ENCODE assay signal across 16 mouse cellular contexts in the genomic region with DNA sequence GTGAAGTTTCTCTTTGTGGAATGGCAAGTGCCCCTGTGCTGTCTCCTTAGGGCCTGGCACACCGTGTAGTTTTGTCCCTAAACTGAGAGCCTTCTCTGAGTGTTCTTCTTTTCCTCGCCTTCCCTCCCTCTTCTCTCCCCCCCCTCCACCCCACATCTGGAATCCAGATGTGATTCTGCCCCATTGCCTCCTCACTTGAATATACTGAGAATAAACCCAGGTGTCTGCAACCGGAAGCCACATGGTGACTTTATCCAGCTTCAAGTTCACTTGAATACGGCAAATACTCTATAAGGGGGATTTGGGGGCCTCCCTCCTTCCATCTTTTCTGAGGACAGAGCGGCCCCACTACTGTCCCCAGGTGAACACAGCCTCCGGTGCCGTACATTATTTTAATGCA.
DNase-seq lines count a peak whose midpoint lies in the region; ATAC-seq and TF ChIP-seq lines count a peak whose summit lies in the region.
"Had no signal": no experiment of that assay in that cellular context is flagged by ENCODE, and none has a peak within 500 bp of the region (broad histone marks: within the 10 kb centered on the region; RNA-seq: fewer than 3 reads in every experiment).

No protein-coding gene starts in this region.

- no peak overlapping the region for H3K4me3 ChIP-seq in hindbrain, embryonic 13.5 days
- H3K4me3 ChIP-seq in hindbrain, postnatal 0 days (ENCODE audit: low read length), result no peak overlapping the region
- H3K4me3 ChIP-seq in embryonic facial prominence, embryonic 12.5 days, result no peak overlapping the region
- no peak overlapping the region for H3K4me3 ChIP-seq in limb, embryonic 11.5 days (ENCODE audit: low read depth, low read length)
- no peak overlapping the region for H3K4me3 ChIP-seq in neural tube, embryonic 13.5 days
- H3K4me3 ChIP-seq: liver, embryonic 12.5 days; lung, embryonic 15.5 days had no signal

- DNase-seq in hindbrain, postnatal 0 days (ENCODE audit: low spot score), result no peak
- DNase-seq in limb, embryonic 11.5 days (ENCODE audit: low spot score), result peak; percentile 82
- no peak for DNase-seq in gastrocnemius, postnatal 14 days
- no peak for DNase-seq in spleen, postnatal 10 days (ENCODE audit: low spot score in 2 of 2)
- DNase-seq: adrenal gland, postnatal 36 days; cerebellum, adult 9-11 months; gastrocnemius, postnatal 36 days; kidney, adult 9 months; kidney, postnatal 36 days; right cerebral cortex, postnatal 4 days had no signal

- WGBS in hindbrain, embryonic 13.5 days, result 74% methylated on average over 7 of the region's 7 CpGs
- WGBS in hindbrain, postnatal 0 days, result 69% methylated on average over 7 of the region's 7 CpGs
- WGBS in embryonic facial prominence, embryonic 12.5 days, result 22% methylated on average over 7 of the region's 7 CpGs
- WGBS in limb, embryonic 11.5 days, result 17% methylated on average over 7 of the region's 7 CpGs
- WGBS in neural tube, embryonic 13.5 days, result 60% methylated on average over 7 of the region's 7 CpGs

- no peaks in the 10 kb centered on the region for H3K36me3 ChIP-seq in hindbrain, embryonic 13.5 days
- no peaks in the 10 kb centered on the region for H3K36me3 ChIP-seq in hindbrain, postnatal 0 days (ENCODE audit: insufficient read depth, low read length)
- H3K36me3 ChIP-seq in embryonic facial prominence, embryonic 12.5 days, result no peaks in the 10 kb centered on the region
- H3K36me3 ChIP-seq in limb, embryonic 11.5 days (ENCODE audit: control insufficient read depth, insufficient read depth, low read length), result no peaks in the 10 kb centered on the region
- no peaks in the 10 kb centered on the region for H3K36me3 ChIP-seq in neural tube, embryonic 13.5 days
- H3K36me3 ChIP-seq: liver, embryonic 12.5 days; lung, embryonic 15.5 days had no signal

- H3K9ac ChIP-seq in hindbrain, embryonic 13.5 days, result no peak overlapping the region
- no peak overlapping the region for H3K9ac ChIP-seq in hindbrain, postnatal 0 days (replicated peaks; ENCODE audit: low read length)
- H3K9ac ChIP-seq in embryonic facial prominence, embryonic 12.5 days, result no peak overlapping the region
- no peak overlapping the region for H3K9ac ChIP-seq in limb, embryonic 11.5 days (ENCODE audit: low read length)
- peak overlapping the region; percentile 45; the same call in 1 of the 2 replicates for H3K9ac ChIP-seq in neural tube, embryonic 13.5 days
- H3K9ac ChIP-seq: liver, embryonic 12.5 days; lung, embryonic 15.5 days had no signal

- no peak for TF ChIP-seq CTCF in hindbrain, postnatal 0 days (IDR thresholded peaks at IDR 0.05; ENCODE audit: low read depth)

- no peaks in the 10 kb centered on the region for H3K27me3 ChIP-seq in hindbrain, embryonic 13.5 days
- no peaks in the 10 kb centered on the region for H3K27me3 ChIP-seq in hindbrain, postnatal 0 days (ENCODE audit: insufficient read depth, low read length)
- H3K27me3 ChIP-seq in embryonic facial prominence, embryonic 12.5 days, result no peaks in the 10 kb centered on the region
- H3K27me3 ChIP-seq in limb, embryonic 11.5 days (ENCODE audit: control insufficient read depth, insufficient read depth, low read length), result no peaks in the 10 kb centered on the region
- H3K27me3 ChIP-seq in neural tube, embryonic 13.5 days, result no peaks in the 10 kb centered on the region; the same call in 1 of the 2 replicates
- H3K27me3 ChIP-seq: liver, embryonic 12.5 days; lung, embryonic 15.5 days had no signal

- peaks cover 47% of the 10 kb centered on the region for H3K4me1 ChIP-seq in hindbrain, embryonic 13.5 days (replicated peaks)
- H3K4me1 ChIP-seq in hindbrain, postnatal 0 days (ENCODE audit: insufficient read depth, low read length), result peaks cover under 1% of the 10 kb centered on the region; the same call in 1 of the 2 replicates
- H3K4me1 ChIP-seq in embryonic facial prominence, embryonic 12.5 days, result peaks cover 52% of the 10 kb centered on the region
- peaks cover 46% of the 10 kb centered on the region for H3K4me1 ChIP-seq in limb, embryonic 11.5 days (ENCODE audit: control insufficient read depth, insufficient read depth, low read length)
- peaks cover 52% of the 10 kb centered on the region for H3K4me1 ChIP-seq in neural tube, embryonic 13.5 days (replicated peaks)
- H3K4me1 ChIP-seq: liver, embryonic 12.5 days had no signal

- no peak for ATAC-seq in hindbrain, embryonic 13.5 days (ENCODE audit: low FRiP score)
- no peak for ATAC-seq in hindbrain, postnatal 0 days
- ATAC-seq in embryonic facial prominence, embryonic 12.5 days (ENCODE audit: insufficient number of reproducible peaks, insufficient read depth, low FRiP score, low TSS enrichment), result no peak
- ATAC-seq in limb, embryonic 11.5 days (ENCODE audit: insufficient number of reproducible peaks, low FRiP score, low TSS enrichment, low read depth), result peak; percentile 64
- no peak for ATAC-seq in neural tube, embryonic 13.5 days (ENCODE audit: low read depth)
- ATAC-seq: liver, embryonic 12.5 days; Patski had no signal

- H3K27ac ChIP-seq in hindbrain, embryonic 13.5 days, result 0 out of 2 replicates have a peak overlapping the region, but pooled peaks have one; percentile 13
- no peak overlapping the region for H3K27ac ChIP-seq in hindbrain, postnatal 0 days
- peak overlapping the region; percentile 31; the same call in 1 of the 2 replicates for H3K27ac ChIP-seq in embryonic facial prominence, embryonic 12.5 days
- peak overlapping the region; percentile 89 for H3K27ac ChIP-seq in limb, embryonic 11.5 days (replicated peaks; ENCODE audit: low read depth, low read length)
- peak overlapping the region; percentile 56 for H3K27ac ChIP-seq in neural tube, embryonic 13.5 days (replicated peaks)
- H3K27ac ChIP-seq: liver, embryonic 12.5 days; lung, embryonic 15.5 days had no signal

- no peak overlapping the region for H3K4me2 ChIP-seq in hindbrain, embryonic 13.5 days
- H3K4me2 ChIP-seq in hindbrain, postnatal 0 days (ENCODE audit: low read depth, low read length), result no peak overlapping the region
- H3K4me2 ChIP-seq in embryonic facial prominence, embryonic 12.5 days (replicated peaks), result peak overlapping the region; percentile 29; the same call in 1 of the 2 replicates
- H3K4me2 ChIP-seq in limb, embryonic 11.5 days (ENCODE audit: low read depth, severe bottlenecking), result peak overlapping the region; percentile 27
- no peak overlapping the region for H3K4me2 ChIP-seq in neural tube, embryonic 13.5 days
- H3K4me2 ChIP-seq: liver, embryonic 12.5 days; lung, embryonic 15.5 days had no signal

- no peaks in the 10 kb centered on the region for H3K9me3 ChIP-seq in hindbrain, embryonic 13.5 days
- H3K9me3 ChIP-seq in hindbrain, postnatal 0 days (ENCODE audit: low read length), result no peaks in the 10 kb centered on the region
- no peaks in the 10 kb centered on the region for H3K9me3 ChIP-seq in embryonic facial prominence, embryonic 12.5 days
- H3K9me3 ChIP-seq in limb, embryonic 11.5 days (ENCODE audit: control insufficient read depth, low read length), result no peaks in the 10 kb centered on the region
- H3K9me3 ChIP-seq in neural tube, embryonic 13.5 days, result no peaks in the 10 kb centered on the region
- H3K9me3 ChIP-seq: liver, embryonic 12.5 days; lung, embryonic 15.5 days had no signal

- intact Hi-C loops in gastrocnemius, postnatal 14 days (cut with DNase I; ENCODE audit: low total_unique reads), result no loop called here

Comparison
In these comparisons a context has a peak if more than half of its experiments do, and no peak if none do; other contexts are left out.
1. H3K4me2 ChIP-seq: peak in embryonic facial prominence, embryonic 12.5 days (single experiment) and limb, embryonic 11.5 days (single experiment); none in hindbrain, embryonic 13.5 days (single experiment), hindbrain, postnatal 0 days (single experiment) and neural tube, embryonic 13.5 days (single experiment).